Mouse (Mus musculus): ENCODE measurements around the gene Grm4. TPM values are rescaled to one million over a fixed set of nuclear protein-coding genes. Genes with fewer than 3 reads are reported as not detected.

The Grm4 gene
- polyA plus RNA-seq, 1 experiment from 2014 or later: 0.29 TPM

DNA sequence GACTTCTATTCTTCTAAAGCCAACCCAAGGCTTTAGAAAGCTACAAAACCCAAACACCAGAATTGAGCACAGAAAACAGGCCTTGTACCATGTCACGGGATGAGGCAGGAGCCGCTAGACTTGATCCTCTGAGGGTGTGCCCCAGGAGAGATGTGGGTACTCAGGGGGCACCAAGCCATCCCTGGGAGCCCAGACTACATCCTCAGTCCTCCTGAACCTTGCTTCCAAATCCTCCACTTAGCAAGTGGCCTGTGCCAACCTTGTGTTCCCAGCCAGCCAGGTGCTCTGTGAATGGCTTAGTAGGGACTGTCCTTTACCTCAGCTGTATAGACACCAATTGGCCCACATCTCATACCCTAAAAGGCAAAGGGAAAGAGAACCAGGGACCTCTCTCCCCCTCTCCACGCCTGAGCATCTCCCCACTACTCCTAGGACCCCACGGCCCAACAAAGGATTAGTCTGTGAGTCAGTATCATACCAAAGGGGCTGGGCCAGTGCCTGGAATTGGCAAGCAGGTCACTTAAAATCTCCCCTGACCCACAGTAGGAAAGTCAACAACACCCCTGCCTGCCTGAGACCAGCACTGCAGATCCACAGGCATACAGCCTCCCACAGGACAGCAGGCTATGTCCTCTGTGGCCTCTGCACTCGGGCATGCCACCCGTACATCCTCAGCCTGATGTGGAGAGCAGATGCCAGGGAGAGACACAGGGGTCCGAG lies 14.2 kb downstream of the Grm4 start:
- H3K9ac ChIP-seq: no peak overlapping the region
- no peaks in the 10 kb centered on the region for H3K36me3 ChIP-seq
- no peak overlapping the region for H3K27ac ChIP-seq
- WGBS: 89% methylated on average over 7 of the region's 7 CpGs
- H3K4me2 ChIP-seq (replicated peaks): no peak overlapping the region
- H3K27me3 ChIP-seq (replicated peaks): peaks cover 78% of the 10 kb centered on the region
- no peak overlapping the region for H3K4me3 ChIP-seq (replicated peaks)
- H3K4me1 ChIP-seq (replicated peaks): peaks cover 10% of the 10 kb centered on the region
- ATAC-seq: no peak
- H3K9me3 ChIP-seq: no peaks in the 10 kb centered on the region

DNA sequence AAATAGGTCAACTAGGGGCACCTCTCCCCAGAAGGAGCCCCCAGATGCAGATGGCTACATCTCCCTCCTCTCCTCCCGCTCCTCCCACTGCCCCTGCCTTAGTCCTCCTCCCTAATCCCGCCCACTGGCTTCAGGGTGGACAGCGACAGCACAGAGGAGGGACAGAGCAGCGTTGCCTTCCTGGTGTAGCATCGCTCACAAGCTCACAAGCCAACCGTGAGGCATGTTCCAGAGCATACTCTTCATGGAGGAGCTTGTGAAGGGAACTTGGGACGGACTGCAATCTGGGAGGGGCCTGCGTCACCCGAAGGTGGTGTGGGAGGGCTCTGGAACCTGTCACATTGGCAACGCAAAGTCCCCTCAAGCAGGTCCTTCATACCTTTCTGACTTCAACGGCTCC lies 14.8 kb downstream of the Grm4 start:
- Histone ChIP-seq H3K9me3 (no peaks in the 10 kb centered on the region), H3K36me3 (no peaks in the 10 kb centered on the region), H3K27ac (no peak overlapping the region), H3K4me2 (replicated peaks) (no peak overlapping the region), H3K4me1 (replicated peaks) (peaks cover 11% of the 10 kb centered on the region), H3K27me3 (replicated peaks) (peaks cover 76% of the 10 kb centered on the region), H3K9ac (no peak overlapping the region), H3K4me3 (replicated peaks) (no peak overlapping the region)
- 45% methylated on average over 11 of the region's 11 CpGs for WGBS
- ATAC-seq: no peak

DNA sequence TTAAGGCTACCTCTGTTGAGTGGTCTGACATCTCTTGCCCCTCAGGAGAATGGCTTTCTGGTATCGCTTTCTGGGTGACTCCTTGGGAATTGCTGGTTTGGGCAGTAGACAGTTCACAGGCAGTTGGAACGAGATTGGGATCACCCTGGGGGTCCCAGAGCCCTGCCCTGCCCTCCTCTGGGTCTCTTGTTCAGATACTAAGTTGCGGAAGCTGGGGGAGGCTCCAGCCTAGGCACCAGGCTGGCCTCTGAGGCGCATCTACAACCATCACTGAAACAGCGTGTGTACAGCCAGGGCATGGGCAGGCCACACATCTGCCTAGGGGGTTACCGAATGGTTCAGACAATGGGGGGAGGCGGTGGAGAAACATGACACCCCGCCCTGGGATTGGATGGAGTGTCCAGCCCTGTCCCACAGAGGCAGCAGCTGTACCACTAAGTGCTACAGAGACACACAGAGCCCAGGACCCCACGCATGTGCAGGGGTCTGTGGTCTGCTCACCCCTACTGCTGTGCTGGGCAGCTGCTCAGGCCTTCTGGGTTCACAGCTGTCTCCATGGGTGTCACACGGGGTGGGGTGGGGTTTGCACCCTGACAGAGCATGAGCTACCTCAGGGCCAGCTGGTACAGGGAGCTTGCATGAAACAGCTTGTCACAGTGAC lies 15.9 kb downstream of the Grm4 start:
- H3K9me3 ChIP-seq: no peaks in the 10 kb centered on the region
- peak; percentile 49 for ATAC-seq
- WGBS: 38% methylated on average over 10 of the region's 10 CpGs
- H3K27ac ChIP-seq: no peak overlapping the region
- H3K4me2 ChIP-seq (replicated peaks): no peak overlapping the region
- H3K4me1 ChIP-seq (replicated peaks): peaks cover 11% of the 10 kb centered on the region
- H3K4me3 ChIP-seq (replicated peaks): no peak overlapping the region
- no peaks in the 10 kb centered on the region for H3K36me3 ChIP-seq
- H3K27me3 ChIP-seq (replicated peaks): peaks cover 66% of the 10 kb centered on the region
- no peak overlapping the region for H3K9ac ChIP-seq

DNA sequence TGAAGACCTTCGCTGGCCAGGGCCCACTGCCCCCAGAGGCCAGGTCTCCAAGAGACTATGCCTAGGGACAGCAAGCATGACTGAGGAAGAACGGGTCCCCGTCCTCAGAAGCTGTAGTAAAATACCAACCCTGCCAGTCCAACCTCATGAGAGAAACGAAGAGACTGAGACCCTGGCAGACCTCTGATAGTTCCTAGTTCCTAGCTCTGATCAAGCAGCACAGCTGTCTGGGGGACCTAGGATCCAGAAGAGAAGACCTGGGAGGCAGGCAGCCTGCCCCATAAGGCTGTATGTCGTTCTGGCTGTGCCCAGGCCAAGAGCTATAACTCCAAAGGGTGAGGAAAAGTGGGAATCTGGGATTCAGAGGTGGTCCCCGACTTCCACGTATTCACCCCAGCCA lies 17.3 kb downstream of the Grm4 start:
- Histone ChIP-seq H3K36me3 (no peaks in the 10 kb centered on the region), H3K9me3 (no peaks in the 10 kb centered on the region), H3K4me1 (replicated peaks) (peaks cover 11% of the 10 kb centered on the region), H3K4me2 (replicated peaks) (no peak overlapping the region), H3K27ac (no peak overlapping the region), H3K27me3 (replicated peaks) (peaks cover 53% of the 10 kb centered on the region), H3K4me3 (replicated peaks) (no peak overlapping the region), H3K9ac (no peak overlapping the region)
- no peak for ATAC-seq
- WGBS: 39% methylated on average over 7 of the region's 7 CpGs

DNA sequence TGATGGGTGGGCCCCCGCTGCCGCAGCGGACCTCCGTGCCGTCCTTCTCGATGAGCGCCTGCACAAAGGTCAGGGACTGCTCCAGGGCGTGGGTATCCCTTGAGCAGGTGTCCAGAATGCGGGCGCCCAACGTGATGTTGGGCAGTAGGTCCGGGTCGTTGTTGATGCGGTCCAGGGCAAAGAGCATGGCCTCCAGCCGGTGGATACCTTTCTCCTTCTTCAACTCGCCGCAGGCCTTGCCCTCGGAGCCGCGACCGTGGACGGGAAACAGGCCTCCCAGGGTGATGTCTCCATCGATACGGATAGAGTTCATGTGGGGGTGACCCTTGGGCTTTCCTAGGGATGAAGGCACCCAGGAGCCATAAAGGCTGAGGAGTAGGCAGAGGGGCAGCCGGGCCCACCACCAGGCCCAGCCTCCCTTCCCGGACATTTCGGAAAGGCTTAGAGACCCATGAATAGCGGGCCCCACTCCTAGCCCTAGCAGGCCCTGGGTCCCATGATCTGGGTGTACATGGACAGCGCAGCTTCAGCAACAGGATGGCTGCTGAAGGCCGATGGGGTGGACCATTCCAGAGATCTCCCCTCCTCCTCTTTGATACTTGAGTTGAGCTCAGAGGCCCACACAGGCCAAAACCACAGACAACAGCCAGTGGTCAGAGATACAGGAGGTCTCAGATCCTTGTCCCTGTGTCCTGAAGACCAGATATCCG lies 18.3 kb downstream of the Grm4 start:
- no peak for ATAC-seq
- H3K9me3 ChIP-seq: no peaks in the 10 kb centered on the region
- no peaks in the 10 kb centered on the region for H3K36me3 ChIP-seq
- H3K4me2 ChIP-seq (replicated peaks): no peak overlapping the region
- H3K9ac ChIP-seq: no peak overlapping the region
- H3K27ac ChIP-seq: no peak overlapping the region
- 57% methylated on average over 31 of the region's 31 CpGs for WGBS
- H3K27me3 ChIP-seq (replicated peaks): peaks cover 44% of the 10 kb centered on the region
- H3K4me1 ChIP-seq (replicated peaks): peaks cover 11% of the 10 kb centered on the region
- no peak overlapping the region for H3K4me3 ChIP-seq (replicated peaks)

DNA sequence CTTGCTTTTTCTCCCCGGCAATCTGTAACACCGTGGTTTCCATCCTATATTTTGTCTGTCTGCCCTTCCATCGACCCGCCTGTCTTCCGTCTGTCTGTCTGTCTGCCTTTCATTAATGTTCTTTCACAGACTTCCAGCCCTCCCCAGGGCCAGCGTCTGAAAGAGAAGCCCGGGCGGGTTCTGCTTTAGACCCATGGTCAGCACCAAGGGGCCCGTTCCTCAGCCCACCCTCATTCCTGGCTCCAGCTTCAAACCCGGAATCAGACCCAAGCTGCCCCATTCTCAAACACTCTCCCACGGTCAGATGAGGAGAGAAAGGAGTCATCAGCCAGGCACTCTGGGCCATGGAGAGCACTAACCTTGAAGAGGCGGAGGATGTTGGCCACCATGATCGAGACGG lies 18.9 kb downstream of the Grm4 start:
- 35% methylated on average over 14 of the region's 14 CpGs for WGBS
- peaks cover 11% of the 10 kb centered on the region for H3K4me1 ChIP-seq (replicated peaks)

DNA sequence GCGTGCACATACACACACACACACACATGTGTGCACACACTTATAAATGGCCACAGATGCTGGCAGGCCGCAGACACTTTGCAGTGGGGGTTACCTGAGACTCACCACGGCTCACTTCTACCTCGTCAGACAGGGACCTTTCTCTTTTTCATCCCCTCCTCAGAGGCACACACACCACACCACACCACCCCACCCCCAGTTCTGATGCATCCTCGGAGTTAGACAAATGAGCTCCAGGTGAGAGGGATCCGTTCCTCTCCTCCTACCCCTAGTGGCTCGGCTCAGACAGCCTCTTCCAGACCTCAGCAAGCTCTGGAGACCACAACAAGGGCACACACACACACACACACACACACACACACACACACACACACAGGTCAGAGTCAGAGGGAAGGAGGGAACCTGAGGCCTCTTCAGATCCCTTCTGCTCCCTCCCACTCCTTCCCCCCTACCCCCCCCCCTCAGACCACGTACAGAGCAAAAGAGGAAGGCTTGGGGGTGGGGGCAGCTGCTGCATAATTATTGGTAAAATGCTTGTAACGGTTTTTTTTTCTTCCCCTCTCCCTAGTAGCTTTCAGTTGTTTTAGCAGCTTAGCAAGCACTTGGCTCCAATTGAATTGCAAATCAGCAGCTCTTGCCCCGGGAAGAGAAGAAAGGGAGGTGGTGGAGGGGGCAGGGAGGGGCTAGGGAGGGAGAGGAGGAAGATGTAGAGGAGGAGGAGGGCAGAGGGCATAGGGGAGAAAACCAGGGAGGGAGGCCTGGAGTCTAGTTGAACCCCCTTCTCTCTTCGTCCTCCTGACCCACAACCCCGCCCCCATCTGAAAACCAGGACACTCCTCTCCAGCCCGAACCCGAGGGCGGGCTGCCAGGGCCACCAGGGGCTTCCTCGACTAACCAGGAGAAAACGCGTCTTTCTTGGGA lies 19.6 kb downstream of the Grm4 start:
- no peaks in the 10 kb centered on the region for H3K9me3 ChIP-seq
- no peaks in the 10 kb centered on the region for H3K36me3 ChIP-seq
- H3K4me2 ChIP-seq (replicated peaks): peak overlapping the region; percentile 30
- H3K4me1 ChIP-seq (replicated peaks): peaks cover 11% of the 10 kb centered on the region
- peaks cover 36% of the 10 kb centered on the region for H3K27me3 ChIP-seq (replicated peaks)
- H3K27ac ChIP-seq: no peak overlapping the region
- ATAC-seq: peak; percentile 17; the same call in 1 of the 2 replicates
- WGBS: 13% methylated on average over 18 of the region's 18 CpGs
- H3K4me3 ChIP-seq (replicated peaks): no peak overlapping the region
- H3K9ac ChIP-seq: no peak overlapping the region

More for the DNA sequence above, 18.9 kb downstream of the Grm4 start:
- H3K27me3 ChIP-seq (replicated peaks): peaks cover 38% of the 10 kb centered on the region
- H3K4me2 ChIP-seq (replicated peaks): peak overlapping the region; percentile 30; the same call in 1 of the 2 replicates
- H3K9me3 ChIP-seq: no peaks in the 10 kb centered on the region
- ATAC-seq: no peak
- H3K4me3 ChIP-seq (replicated peaks): no peak overlapping the region
- no peak overlapping the region for H3K27ac ChIP-seq
- no peaks in the 10 kb centered on the region for H3K36me3 ChIP-seq
- H3K9ac ChIP-seq: no peak overlapping the region

DNA sequence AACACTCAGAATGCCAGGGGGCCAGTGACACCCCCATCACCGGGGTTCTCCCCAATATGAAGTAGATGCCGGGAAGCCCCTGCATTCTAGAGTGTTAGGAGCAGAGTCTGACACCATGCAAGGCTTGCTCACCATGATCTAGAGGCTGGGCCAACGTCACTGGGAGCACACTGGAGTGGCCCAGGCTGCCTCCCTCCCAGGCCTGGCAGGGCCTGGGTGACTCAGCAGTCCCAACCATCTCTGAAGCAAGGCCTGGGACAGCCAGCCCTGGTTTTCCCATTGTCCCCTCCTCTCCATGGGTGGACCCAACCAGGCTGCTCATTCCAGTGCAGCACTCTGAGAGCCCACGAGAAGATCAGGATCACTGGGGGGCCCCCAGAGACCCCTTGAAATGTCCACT lies 20.4 kb downstream of the Grm4 start:
- Histone ChIP-seq H3K4me3 (replicated peaks) (no peak overlapping the region), H3K27me3 (replicated peaks) (peaks cover 30% of the 10 kb centered on the region), H3K4me1 (replicated peaks) (peaks cover 11% of the 10 kb centered on the region), H3K27ac (no peak overlapping the region), H3K4me2 (replicated peaks) (no peak overlapping the region), H3K9me3 (no peaks in the 10 kb centered on the region), H3K9ac (no peak overlapping the region), H3K36me3 (no peaks in the 10 kb centered on the region)
- no peak for ATAC-seq
- WGBS: 46% methylated on average over 4 of the region's 4 CpGs

DNA sequence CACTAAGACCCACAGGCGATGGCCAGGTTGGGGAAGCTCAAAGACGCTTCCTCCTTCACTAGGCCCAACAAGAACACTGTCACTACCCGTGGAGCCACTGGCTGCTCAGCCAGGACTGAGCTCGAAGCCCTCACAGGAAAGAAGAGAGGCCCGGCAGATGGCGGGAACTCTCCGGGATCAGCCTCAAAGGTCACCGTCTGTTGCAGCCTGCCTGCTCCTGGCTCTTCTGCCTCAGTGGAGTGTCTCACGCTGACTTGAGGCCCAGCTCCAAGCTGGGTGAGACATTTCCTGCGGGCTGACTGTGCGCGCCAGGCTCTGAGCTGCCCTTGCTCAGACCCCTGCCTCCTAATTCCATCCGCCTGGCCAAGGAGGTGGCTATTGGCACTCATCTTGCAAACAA lies 22.1 kb downstream of the Grm4 start:
- Histone ChIP-seq H3K27ac (no peak overlapping the region), H3K36me3 (no peaks in the 10 kb centered on the region), H3K4me3 (replicated peaks) (no peak overlapping the region), H3K4me1 (replicated peaks) (peaks cover 5% of the 10 kb centered on the region; the same call in 1 of the 2 replicates), H3K4me2 (replicated peaks) (no peak overlapping the region), H3K9me3 (no peaks in the 10 kb centered on the region), H3K9ac (no peak overlapping the region), H3K27me3 (replicated peaks) (peaks cover 23% of the 10 kb centered on the region)
- 73% methylated on average over 13 of the region's 13 CpGs for WGBS
- ATAC-seq: no peak

DNA sequence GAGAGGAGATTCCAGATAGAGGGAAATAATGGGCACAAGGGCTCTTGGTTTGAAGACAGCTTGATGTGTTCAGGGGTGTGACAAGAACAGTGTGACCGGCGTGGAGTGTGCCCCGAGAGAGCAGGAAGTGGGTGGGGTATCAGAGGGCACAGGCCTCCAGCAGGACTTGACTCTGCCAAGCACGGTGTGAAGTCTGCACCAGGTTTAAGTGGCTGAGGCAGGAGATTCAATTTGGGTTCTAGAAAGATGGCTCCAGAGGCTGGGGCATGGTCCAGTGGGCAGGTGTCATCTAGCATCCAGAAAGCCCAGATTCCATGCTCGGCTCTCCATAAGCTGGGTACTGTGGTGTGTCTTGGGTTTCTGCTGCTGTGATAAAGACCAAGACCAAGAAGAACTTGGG lies 23.4 kb downstream of the Grm4 start:
- no peak overlapping the region for H3K4me2 ChIP-seq (replicated peaks)
- WGBS: 62% methylated on average over 5 of the region's 5 CpGs
- no peak for ATAC-seq

DNA sequence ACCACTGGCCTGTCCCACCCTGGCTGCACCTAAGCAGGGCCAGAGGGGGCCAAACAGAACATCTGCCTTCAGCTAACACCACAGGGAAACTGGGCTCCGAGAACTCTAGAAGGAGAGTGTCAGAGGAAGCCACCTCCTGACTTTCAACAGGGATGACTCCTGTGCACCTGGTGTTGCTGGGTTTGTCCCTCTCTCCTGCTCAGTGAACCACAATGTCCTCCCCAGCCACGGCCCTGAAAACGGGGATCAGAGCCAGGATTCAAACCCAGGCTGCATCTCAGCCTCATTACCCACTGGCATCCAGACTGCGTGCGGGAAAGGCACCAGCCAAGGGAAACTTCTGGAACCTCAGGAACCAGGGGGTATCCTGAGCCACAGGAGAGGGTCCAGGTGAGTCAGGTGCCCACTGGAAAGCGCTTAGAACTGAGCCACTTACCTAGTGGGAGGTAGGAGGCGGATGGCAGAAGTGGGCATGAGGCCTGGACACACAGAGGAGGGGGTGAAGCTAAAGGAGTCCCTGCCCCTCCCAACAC lies 26.1 kb downstream of the Grm4 start:
- no peaks in the 10 kb centered on the region for H3K27me3 ChIP-seq (replicated peaks)
- 82% methylated on average over 7 of the region's 7 CpGs for WGBS
- no peak for ATAC-seq
- no peaks in the 10 kb centered on the region for H3K36me3 ChIP-seq
- H3K9ac ChIP-seq: no peak overlapping the region
- no peaks in the 10 kb centered on the region for H3K9me3 ChIP-seq
- H3K27ac ChIP-seq: no peak overlapping the region
- H3K4me2 ChIP-seq (replicated peaks): no peak overlapping the region
- H3K4me3 ChIP-seq (replicated peaks): no peak overlapping the region
- no peaks in the 10 kb centered on the region for H3K4me1 ChIP-seq (replicated peaks)

More for the DNA sequence above, 23.4 kb downstream of the Grm4 start:
- no peak overlapping the region for H3K27ac ChIP-seq
- H3K4me1 ChIP-seq (replicated peaks): peaks cover 5% of the 10 kb centered on the region; the same call in 1 of the 2 replicates
- no peaks in the 10 kb centered on the region for H3K9me3 ChIP-seq
- no peak overlapping the region for H3K9ac ChIP-seq
- H3K4me3 ChIP-seq (replicated peaks): no peak overlapping the region
- H3K36me3 ChIP-seq: no peaks in the 10 kb centered on the region
- H3K27me3 ChIP-seq (replicated peaks): peaks cover 13% of the 10 kb centered on the region

Measured in intestine, embryonic 15.5 days (tissue).